Mouse (Mus musculus): ENCODE data around the gene Pla2g4d. TPM values are rescaled to one million over a fixed set of nuclear protein-coding genes. Genes with fewer than 3 reads are reported as not detected.

Gene Pla2g4d
- polyA plus RNA-seq (2016; fragmentation: Nextera tagmentation; extraction: Ambion mirVana) = 0.04 and 0.05 TPM in 2 replicates

- 72% methylated on average over 5 of the region's 5 CpGs for WGBS
- H3K4me3 ChIP-seq = no peak within 1 kb of the TSS
- H3K36me3 ChIP-seq (replicated peaks) = no peaks in the 10 kb centered on the region
- no peak for DNase-seq (ENCODE audit: low spot score)
- no peaks in the 10 kb centered on the region for H3K27me3 ChIP-seq (replicated peaks; ENCODE audit: low read depth, poor library complexity, severe bottlenecking)
- no peaks in the 10 kb centered on the region for H3K9me3 ChIP-seq
- no peaks in the 10 kb centered on the region for H3K4me1 ChIP-seq
- no peak within 1 kb of the TSS for H3K27ac ChIP-seq (replicated peaks)
These were observed at the start of gene Pla2g4d for GRCm38 (mm10) chr2:120288995-120289394. Gene Pla2g4d, minus strand, starts transcription at chr2:120289197.

DNA sequence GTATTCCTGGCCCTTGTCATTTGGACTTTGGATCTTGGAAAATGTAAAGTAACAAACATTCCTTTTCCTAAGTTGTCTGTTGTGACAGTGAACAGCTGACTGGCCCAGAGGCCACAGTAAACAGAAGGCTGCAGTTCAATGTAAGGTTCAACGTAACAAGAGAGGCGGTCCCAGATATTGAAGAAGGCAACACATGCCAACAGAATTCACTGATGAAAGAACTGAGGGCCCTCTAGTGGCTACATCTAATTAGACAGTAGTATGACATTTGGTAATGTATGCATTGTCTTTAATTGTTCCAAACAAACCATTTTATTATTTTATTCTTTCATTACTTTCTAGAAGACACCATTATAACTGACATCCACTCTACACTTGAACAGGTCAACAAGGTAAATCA lies 48.9 kb upstream of the Pla2g4d start:
- Histone ChIP-seq H3K36me3 (replicated peaks) (peaks cover 83% of the 10 kb centered on the region), H3K9me3 (no peaks in the 10 kb centered on the region), H3K27ac (replicated peaks) (no peak overlapping the region), H3K4me1 (no peaks in the 10 kb centered on the region), H3K27me3 (replicated peaks; ENCODE audit: low read depth, poor library complexity, severe bottlenecking) (no peaks in the 10 kb centered on the region), H3K4me3 (no peak overlapping the region)
- WGBS = 81% methylated on average over 2 of the region's 2 CpGs
- no peak for DNase-seq (ENCODE audit: low spot score)

DNA sequence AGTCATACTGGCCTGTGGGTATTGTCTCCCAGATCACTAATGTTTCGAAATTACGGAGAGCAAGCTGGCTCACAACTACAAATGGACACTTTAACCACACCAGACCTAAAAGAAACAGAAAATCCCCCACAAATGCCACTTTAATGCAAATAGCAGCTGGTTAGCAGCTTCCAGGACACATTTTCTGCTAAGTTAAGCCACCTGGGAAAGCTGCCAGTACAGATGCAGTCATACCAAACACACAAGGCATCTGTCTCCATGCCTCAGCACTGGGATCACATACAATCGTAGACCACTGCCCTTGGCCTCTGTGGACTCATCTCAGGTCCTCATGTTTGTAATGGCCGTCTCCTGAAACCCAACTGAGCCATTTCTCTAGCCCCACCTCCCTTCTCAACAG lies 42.6 kb upstream of the Pla2g4d start:
- 91% methylated on average over 4 of the region's 4 CpGs for WGBS
- H3K27ac ChIP-seq (replicated peaks) = no peak overlapping the region
- no peaks in the 10 kb centered on the region for H3K4me1 ChIP-seq
- H3K9me3 ChIP-seq = no peaks in the 10 kb centered on the region
- H3K27me3 ChIP-seq (replicated peaks; ENCODE audit: low read depth, poor library complexity, severe bottlenecking) = no peaks in the 10 kb centered on the region
- DNase-seq (ENCODE audit: low spot score) = no peak
- H3K36me3 ChIP-seq (replicated peaks) = peaks cover 85% of the 10 kb centered on the region
- H3K4me3 ChIP-seq = no peak overlapping the region

DNA sequence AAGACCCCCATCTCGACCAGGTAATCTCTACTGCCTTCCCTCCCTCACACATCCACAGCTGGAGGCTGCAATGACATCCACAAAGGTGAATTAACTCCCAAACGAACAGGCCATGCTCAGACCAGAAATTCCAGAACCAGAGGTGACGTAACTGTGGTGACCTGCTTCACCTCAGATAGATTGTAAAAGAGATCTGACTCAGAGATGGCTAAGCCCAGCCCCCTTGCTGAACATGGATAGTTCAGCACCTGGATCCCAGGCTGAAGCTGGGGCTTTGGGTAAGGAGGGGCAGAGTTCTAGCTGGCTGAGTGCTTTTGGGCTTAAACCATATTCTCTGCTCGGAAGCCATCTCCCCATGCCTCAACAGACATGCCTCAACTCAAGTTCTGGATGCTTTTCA lies 26.1 kb upstream of the Pla2g4d start:
- Histone ChIP-seq H3K4me1 (no peaks in the 10 kb centered on the region), H3K27me3 (replicated peaks; ENCODE audit: low read depth, poor library complexity, severe bottlenecking) (no peaks in the 10 kb centered on the region), H3K27ac (replicated peaks) (no peak overlapping the region), H3K4me3 (no peak overlapping the region), H3K9me3 (no peaks in the 10 kb centered on the region), H3K36me3 (replicated peaks) (peaks cover 39% of the 10 kb centered on the region)
- 75% methylated on average over 4 of the region's 4 CpGs for WGBS
- DNase-seq (ENCODE audit: low spot score) = no peak

DNA sequence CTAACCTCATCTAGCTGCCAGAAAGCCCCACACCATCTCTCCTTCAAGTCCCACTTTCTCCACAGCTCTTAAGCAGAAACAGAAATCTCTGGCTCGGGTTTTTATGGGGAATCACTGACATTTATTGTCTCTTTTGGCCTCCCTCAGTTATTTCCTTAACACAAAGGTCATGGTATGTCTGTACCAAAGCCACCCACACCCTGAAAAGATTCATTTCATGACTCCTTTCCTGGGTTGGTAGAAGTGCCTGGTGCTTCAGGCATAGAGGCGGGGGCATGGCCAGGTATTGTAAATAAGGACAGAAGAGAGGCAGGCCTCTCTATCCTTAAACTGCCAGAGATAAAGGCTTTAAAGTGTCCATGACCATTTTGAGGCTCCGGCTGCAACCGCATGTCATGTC lies 25.5 kb upstream of the Pla2g4d start:
- H3K27ac ChIP-seq (replicated peaks) = no peak overlapping the region
- no peak for DNase-seq (ENCODE audit: low spot score)
- 90% methylated on average over 4 of the region's 4 CpGs for WGBS
- H3K4me3 ChIP-seq = no peak overlapping the region
- H3K9me3 ChIP-seq = no peaks in the 10 kb centered on the region
- H3K27me3 ChIP-seq (replicated peaks; ENCODE audit: low read depth, poor library complexity, severe bottlenecking) = no peaks in the 10 kb centered on the region
- H3K36me3 ChIP-seq (replicated peaks) = peaks cover 36% of the 10 kb centered on the region
- H3K4me1 ChIP-seq = no peaks in the 10 kb centered on the region

DNA sequence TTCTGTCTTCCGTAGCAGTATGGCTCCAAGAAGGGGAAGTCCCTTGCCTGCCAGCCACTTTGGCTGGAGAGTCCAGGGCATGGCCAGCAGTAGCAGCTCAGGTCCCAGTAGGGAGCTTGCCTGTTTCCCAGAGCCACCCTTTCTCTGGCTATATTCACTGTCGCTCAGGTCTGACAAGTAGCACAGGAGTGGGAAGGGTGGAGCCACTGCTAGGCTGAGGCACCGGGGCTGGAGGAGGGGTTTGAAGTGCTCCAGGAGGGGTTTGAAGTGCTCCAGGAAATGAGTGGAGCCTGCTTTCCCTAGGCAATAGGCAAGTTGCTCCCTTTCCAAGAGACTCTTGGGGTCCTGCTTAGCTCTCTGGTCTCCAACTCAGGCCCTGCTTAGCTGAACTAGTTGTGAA lies 25.0 kb upstream of the Pla2g4d start, which contains the start of gene Pla2g4f:
Gene Pla2g4f (minus strand): TSS at position 190 of the 400 bp plus-strand sequence.
- H3K9me3 ChIP-seq = no peaks in the 10 kb centered on the region
- H3K4me1 ChIP-seq = no peaks in the 10 kb centered on the region
- peaks cover 31% of the 10 kb centered on the region for H3K36me3 ChIP-seq (replicated peaks)
- H3K4me3 ChIP-seq = no peak within 1 kb of the TSS
- DNase-seq (ENCODE audit: low spot score) = no peak
- no peak within 1 kb of the TSS for H3K27ac ChIP-seq (replicated peaks)
- H3K27me3 ChIP-seq (replicated peaks; ENCODE audit: low read depth, poor library complexity, severe bottlenecking) = no peaks in the 10 kb centered on the region
- WGBS = 58% methylated on average over 3 of the region's 3 CpGs

GRCm38 (mm10) chr2:120312276-120312825 lies 23.4 kb upstream of the Pla2g4d start:
- peaks cover 14% of the 10 kb centered on the region for H3K36me3 ChIP-seq (replicated peaks)
- no peaks in the 10 kb centered on the region for H3K27me3 ChIP-seq (replicated peaks; ENCODE audit: low read depth, poor library complexity, severe bottlenecking)
- H3K9me3 ChIP-seq = no peaks in the 10 kb centered on the region
- no peak overlapping the region for H3K27ac ChIP-seq (replicated peaks)
- no peak for DNase-seq (ENCODE audit: low spot score)
- 91% methylated on average over 7 of the region's 7 CpGs for WGBS
- H3K4me1 ChIP-seq = no peaks in the 10 kb centered on the region
- H3K4me3 ChIP-seq = no peak overlapping the region

DNA sequence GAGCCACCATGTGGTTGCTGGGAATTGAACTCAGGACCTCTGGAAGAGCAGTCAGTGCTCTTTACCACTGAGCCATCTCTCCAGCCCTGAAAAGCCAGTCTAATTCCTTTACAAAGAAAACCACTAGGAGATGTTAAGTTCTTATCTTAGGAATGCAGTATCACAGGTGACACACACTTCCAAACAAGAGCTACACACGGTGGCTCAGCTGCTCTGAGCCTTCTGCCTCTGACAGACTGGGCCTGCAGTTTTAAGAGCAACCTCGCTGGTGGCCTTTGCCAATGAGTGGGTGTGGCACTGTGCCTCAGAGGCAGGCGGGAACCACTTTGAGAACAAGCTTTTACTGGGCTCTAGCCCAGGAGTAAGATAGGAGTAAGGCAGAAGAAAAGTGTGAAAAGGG lies 15.1 kb upstream of the Pla2g4d start:
- 34% methylated on average over 3 of the region's 3 CpGs for WGBS
- H3K4me3 ChIP-seq = no peak overlapping the region
- no peaks in the 10 kb centered on the region for H3K9me3 ChIP-seq
- no peaks in the 10 kb centered on the region for H3K36me3 ChIP-seq (replicated peaks)
- H3K4me1 ChIP-seq = no peaks in the 10 kb centered on the region
- no peak overlapping the region for H3K27ac ChIP-seq (replicated peaks)
- DNase-seq (ENCODE audit: low spot score) = no peak
- H3K27me3 ChIP-seq (replicated peaks; ENCODE audit: low read depth, poor library complexity, severe bottlenecking) = no peaks in the 10 kb centered on the region

DNA sequence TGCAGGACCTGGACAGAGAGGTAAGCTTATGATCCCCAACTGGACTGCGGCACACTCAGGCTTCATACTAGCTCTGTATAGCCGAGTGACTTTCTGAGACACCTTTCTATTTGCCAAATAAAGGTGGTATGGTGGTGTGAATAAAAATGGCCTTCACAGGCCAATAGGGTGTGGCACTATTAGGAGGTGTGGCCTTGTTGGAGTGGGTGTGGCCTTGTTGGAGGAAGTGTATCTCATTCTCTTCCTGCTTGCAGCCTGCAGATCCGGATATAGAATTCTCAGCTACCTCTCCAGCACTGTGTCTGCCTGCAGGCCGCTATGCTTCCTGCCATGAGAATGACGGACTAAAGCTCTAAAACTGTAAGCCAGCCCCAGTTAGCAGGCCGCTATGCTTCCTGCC lies 12.1 kb upstream of the Pla2g4d start:
- no peak for DNase-seq (ENCODE audit: low spot score)
- Histone ChIP-seq H3K27ac (replicated peaks) (no peak overlapping the region), H3K4me1 (no peaks in the 10 kb centered on the region), H3K4me3 (no peak overlapping the region), H3K9me3 (no peaks in the 10 kb centered on the region), H3K27me3 (replicated peaks; ENCODE audit: low read depth, poor library complexity, severe bottlenecking) (no peaks in the 10 kb centered on the region), H3K36me3 (replicated peaks) (no peaks in the 10 kb centered on the region)
- 94% methylated on average over 6 of the region's 6 CpGs for whole genome bisulfite sequencing

DNA sequence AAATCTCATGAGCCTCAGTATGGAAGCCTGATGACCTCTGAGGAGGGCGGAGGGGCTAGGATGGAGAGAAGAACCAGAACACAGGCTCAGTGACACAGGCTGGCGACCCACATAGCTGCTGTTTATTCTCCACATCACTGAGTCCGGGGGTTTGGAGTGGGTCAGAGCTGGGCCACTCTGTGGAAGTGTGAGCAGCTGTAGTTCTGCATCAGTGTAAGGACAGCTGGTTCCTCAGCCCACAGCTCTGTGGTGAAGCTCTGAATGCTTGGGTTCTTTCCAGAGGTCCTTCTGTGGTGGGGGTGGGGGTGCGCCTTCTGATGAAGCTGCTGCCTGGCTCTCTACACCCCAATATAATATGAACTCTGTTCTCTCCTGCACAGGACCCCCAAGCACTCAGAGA lies 10.9 kb upstream of the Pla2g4d start:
- Histone ChIP-seq H3K27ac (replicated peaks) (no peak overlapping the region), H3K4me3 (no peak overlapping the region), H3K4me1 (no peaks in the 10 kb centered on the region), H3K27me3 (replicated peaks; ENCODE audit: low read depth, poor library complexity, severe bottlenecking) (no peaks in the 10 kb centered on the region), H3K36me3 (replicated peaks) (no peaks in the 10 kb centered on the region), H3K9me3 (no peaks in the 10 kb centered on the region)
- DNase-seq (ENCODE audit: low spot score) = no peak
- WGBS = 84% methylated on average over 4 of the region's 4 CpGs

- H3K27ac ChIP-seq (replicated peaks) = no peak overlapping the region
- DNase-seq (ENCODE audit: low spot score) = no peak
- no peak overlapping the region for H3K4me3 ChIP-seq
- no peaks in the 10 kb centered on the region for H3K27me3 ChIP-seq (replicated peaks; ENCODE audit: low read depth, poor library complexity, severe bottlenecking)
- H3K36me3 ChIP-seq (replicated peaks) = no peaks in the 10 kb centered on the region
- H3K4me1 ChIP-seq = no peaks in the 10 kb centered on the region
- 24% methylated on average over 2 of the region's 2 CpGs for WGBS
- no peaks in the 10 kb centered on the region for H3K9me3 ChIP-seq
These were observed 7.2 kb upstream of the Pla2g4d start for GRCm38 (mm10) chr2:120296160-120296559.

DNA sequence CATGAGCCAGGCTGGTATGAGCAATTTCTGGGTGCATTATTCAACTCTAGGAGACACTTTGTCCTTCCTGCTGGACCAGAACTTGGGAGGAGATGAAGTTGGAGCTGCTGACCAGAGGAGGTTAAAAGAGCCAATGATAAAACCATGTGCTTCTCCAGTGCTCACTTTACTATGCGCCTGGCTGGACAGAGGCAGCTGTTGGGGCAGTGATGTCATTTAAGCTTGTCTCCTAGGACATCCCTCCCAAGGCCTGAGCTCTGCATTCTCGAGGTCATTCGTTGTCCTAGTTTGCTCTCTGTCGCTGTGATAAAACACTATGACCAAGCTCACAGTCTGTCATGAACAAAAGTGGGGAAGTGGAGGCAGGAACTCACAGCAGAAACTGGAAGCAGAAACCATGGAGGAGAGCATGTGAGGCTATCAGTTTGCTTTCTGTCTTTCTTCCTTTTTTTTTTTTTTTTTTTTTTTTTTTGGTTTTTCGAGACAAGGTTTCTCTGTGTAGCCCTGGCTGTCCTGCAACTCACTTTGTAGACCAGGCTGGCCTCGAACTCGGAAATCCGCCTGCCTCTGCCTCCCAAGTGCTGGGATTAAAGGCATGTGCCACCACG lies 2.6 kb upstream of the Pla2g4d start:
- no peak for DNase-seq (ENCODE audit: low spot score)

GRCm38 (mm10) chr2:120288401-120288800 lies 596 bp downstream of the Pla2g4d start:
- no peaks in the 10 kb centered on the region for H3K36me3 ChIP-seq (replicated peaks)
- no peaks in the 10 kb centered on the region for H3K27me3 ChIP-seq (replicated peaks; ENCODE audit: low read depth, poor library complexity, severe bottlenecking)
- H3K4me3 ChIP-seq = no peak overlapping the region
- H3K9me3 ChIP-seq = no peaks in the 10 kb centered on the region
- H3K4me1 ChIP-seq = 0 out of 2 replicates have a peak, but pooled peaks cover 3% of the 10 kb centered on the region
- no peak for DNase-seq (ENCODE audit: low spot score)
- 87% methylated on average over 3 of the region's 3 CpGs for WGBS
- H3K27ac ChIP-seq (replicated peaks) = no peak overlapping the region

More for the DNA sequence above, 2.6 kb upstream of the Pla2g4d start:
- no peaks in the 10 kb centered on the region for H3K4me1 ChIP-seq
- WGBS = 89% methylated on average over 8 of the region's 9 CpGs
- no peak overlapping the region for H3K27ac ChIP-seq (replicated peaks)
- H3K36me3 ChIP-seq (replicated peaks) = no peaks in the 10 kb centered on the region
- H3K27me3 ChIP-seq (replicated peaks; ENCODE audit: low read depth, poor library complexity, severe bottlenecking) = no peaks in the 10 kb centered on the region
- H3K9me3 ChIP-seq = no peaks in the 10 kb centered on the region
- no peak overlapping the region for H3K4me3 ChIP-seq
